Mouse (Mus musculus): ENCODE results near the gene Slc39a11.

The Slc39a11 gene

DNA sequence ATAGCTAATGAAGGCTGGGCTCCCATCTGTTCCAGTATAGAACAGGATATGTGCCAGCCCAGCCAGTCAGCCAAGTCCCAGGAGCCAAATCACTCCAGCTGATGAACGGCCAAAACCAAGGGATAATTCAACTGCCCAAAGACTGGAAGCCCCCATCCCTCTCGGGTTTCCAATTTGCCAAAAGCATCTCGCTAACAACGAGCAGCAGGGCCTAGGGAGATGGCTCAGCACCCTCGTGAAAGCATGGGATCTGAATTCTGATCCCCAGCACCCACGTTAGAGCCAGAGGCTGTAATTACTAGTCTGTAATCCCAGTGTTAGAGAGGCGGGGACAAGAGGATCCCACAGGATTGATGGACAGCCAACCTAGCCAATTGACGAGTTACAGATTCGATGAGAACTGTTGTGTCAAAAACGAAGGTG lies 15.2 kb downstream of the Slc39a11 start:
- intact Hi-C loops (cut with DNase I) = loop anchor here (5.0 kb wide), 1 partner anchor 337 kb away; no protein-coding TSS in a partner anchor

DNA sequence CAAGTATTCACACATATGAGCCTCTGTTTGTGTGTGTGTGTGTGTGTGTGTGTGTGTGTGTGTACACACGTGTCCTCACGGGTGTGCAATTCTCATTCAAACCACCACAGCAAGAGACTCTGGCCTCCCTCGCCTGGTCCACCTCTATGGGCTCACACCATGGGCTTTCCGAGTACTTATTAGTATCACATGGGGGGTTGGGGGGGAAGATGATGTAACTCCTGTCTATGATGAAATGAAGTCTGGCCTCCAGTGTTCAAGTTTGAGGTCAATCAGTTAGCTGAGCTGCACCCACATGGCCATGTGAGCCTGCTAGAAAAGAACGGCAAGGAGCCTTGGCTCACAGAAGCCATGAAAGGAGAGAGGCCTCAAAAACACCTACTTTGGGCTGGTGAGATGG lies 16.5 kb downstream of the Slc39a11 start:
- intact Hi-C loops (cut with DNase I) = loop anchor here (5.0 kb wide), 1 partner anchor 336 kb away; no protein-coding TSS in a partner anchor

DNA sequence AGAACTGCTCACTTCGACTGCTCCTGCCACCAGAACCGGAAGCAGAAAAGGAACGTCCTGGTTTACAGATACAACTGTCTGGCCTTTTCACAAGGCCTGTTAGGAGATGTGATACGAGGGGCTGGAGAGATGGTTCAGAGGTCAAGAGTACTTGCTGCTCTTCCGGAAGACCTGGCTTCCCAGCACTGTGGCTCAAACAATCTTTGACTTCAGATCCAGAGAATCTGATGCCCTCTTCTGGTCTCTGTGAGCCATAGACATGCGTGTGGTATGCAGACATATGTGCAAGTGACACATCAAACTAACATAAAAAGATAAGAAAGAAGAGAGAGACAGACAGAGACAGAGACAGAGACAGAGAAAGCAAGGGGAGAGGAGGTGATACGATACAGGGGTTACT lies 17.6 kb downstream of the Slc39a11 start:
- intact Hi-C loops (cut with DNase I) = loop anchor here (5.0 kb wide), 1 partner anchor 335 kb away; no protein-coding TSS in a partner anchor

DNA sequence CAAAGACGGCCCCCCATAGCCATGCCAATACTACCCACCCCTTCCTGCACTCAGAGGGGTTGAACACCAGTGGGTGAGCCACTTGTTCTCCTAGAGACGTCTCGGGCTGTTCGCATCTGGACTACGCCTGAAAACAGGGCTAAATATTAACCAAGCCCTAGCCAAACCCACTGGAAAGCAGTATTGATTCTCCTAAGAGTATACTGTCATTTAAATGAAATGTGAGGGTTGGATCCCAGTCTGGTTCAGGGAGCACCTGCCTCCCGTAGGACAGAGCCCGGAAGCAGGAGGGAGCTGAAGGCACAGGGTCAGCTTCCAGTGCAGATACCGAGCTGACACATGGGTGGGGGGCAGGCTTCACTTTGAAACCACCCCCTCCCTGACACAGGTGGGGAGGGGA lies 18.0 kb downstream of the Slc39a11 start:
- intact Hi-C loops (cut with DNase I) = loop anchor here (5.0 kb wide), 1 partner anchor 335 kb away; no protein-coding TSS in a partner anchor

DNA sequence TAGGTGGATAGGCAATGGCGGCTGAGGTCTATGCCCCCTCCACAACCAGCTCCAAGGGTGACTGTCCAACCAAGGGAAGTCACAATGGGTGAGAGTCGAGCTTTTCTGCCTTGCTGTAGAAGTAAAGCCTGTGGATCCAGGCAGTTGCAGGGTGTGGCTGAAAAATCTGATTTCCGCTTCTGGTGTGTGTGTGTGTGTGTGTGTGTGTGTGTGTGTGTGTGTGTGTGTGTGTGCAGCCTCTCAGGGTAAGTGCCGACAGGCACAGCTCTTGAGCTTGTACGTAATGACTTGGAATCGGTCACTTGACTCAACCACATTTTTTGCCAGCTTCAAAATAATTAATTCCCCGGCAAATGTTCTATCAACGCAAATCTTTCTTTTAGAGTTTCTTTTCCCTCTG lies 18.6 kb downstream of the Slc39a11 start:
- intact Hi-C loops (cut with DNase I) = loop anchor here (5.0 kb wide), 1 partner anchor 334 kb away; no protein-coding TSS in a partner anchor

DNA sequence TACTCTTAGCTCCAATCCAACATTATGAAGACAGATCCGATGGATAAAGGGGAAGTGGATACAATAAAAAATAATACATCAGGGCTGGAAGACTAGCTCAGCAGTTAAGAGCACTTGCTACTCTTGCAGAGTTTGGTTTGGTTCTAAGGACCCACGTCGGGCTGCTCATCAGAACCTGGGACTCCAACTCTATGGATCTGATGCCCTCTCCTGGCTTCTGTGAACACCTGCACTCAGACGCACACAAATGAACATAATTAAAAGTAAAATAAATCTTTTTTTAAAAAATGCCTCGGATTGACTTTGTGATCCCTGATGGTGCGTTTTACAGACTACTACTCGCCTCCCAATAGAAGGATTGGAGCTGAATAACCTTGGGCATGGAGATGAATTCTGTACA lies 19.2 kb downstream of the Slc39a11 start:
- intact Hi-C loops (cut with DNase I) = loop anchor here (5.0 kb wide), 1 partner anchor 333 kb away; no protein-coding TSS in a partner anchor

DNA sequence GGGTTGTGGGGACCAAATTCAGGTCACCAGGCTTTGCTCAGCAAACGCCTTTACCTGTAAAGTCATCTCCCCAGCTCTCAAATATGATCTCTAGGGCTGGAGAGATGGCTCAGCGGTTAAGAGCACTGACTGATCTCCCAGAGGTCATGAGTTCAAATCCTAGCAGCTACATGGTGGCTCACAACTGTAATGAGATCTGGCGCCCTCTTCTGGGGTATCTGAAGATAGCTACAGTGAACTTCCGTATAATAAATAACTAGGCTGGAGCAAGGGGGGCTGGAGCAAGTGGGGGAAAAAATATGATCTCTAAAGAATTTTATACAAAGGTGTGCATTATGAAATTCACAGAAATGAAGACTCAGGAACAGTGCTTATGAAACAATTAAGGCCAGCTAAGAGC lies 22.1 kb downstream of the Slc39a11 start:
- intact Hi-C loops (cut with DNase I) = no loop called here

DNA sequence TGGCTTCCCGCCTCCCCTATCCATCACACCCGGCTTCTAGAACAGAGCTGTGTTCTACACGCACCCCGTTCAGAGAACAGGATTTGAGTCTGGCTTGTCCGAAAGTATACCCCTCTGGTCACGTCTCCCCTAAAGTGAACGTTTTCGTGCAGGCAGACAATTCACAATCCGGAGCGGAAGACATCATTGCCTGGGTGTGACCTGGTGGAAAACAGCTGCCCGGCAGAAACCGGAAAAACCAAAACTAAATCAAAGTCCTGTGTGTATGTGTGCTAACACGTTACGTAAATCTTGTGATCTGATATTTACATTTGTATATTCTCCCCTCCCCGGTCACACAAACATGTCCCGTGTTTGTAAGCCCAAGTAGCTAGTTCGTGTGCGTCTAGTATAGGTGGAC lies 24.4 kb downstream of the Slc39a11 start:
- intact Hi-C loops (cut with DNase I) = no loop called here

DNA sequence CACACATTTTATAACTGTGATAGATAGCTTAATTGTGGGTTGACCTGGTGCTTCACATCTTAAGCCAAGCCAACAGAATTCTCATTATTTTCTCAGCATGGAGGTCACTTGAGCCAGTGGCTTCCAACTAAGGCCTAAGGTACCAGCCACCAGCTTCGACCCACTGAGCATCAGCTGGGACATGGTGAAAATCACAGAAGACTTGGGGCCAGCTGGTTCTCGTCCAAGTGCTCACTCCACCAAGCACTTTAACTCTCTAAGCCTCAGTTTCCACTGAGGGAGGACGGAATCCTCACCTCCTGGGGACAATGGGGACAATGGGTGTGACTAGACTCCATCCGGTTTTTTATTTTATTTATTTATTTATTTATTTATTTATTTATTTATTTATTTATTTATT lies 27.9 kb downstream of the Slc39a11 start:
- intact Hi-C loops (cut with DNase I) = no loop called here

DNA sequence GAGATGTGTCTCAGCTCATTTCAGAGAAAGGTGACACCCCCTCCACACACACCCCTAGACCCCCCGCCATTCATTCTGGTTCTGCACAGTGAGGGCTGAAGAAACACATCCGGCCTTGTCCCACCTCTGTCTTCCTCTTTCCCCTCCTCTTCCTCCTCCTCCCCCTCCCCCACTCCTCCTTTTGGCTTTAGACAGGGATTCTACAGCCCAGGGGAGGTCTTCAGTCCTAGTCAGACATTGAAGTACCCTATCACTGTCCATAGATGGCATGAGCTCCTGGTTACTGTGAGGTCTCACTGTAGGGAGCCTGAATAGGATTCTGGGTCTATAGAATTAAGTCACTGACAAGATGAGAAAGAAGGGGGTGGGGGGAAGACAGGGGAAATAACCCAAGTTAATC lies 28.9 kb downstream of the Slc39a11 start:
- intact Hi-C loops (cut with DNase I) = no loop called here

DNA sequence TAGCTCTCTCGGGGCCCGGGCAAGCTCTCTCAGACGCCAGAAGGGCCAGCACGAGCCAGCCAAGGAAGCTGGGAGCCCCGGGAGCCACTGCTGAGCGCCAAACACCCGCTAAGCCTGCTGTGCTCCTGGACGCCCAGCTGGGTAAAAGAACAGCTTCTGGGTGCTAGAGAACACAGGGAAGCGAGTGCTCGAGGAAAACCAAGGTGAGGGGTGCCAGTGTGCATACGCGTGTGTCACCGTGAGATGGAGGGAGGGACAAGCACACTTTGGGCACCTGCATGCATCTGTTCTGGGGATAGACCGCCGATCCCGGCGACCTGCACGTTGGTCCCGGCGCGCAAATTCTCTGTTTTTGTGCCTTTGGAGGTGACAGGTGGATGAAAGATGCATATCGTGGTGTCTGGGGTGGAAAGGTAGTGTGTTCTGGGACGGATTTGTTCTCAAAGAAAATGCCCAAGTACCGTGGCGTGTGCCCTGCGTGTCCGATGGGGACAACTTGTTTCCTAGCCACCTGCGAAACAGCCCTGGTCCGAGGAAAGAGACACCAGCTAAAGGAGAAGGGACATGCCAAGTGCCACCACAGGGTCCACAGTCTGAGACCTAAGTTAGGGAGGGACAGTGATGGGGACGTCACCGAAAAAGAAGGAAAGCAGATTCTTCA lies 30.3 kb downstream of the Slc39a11 start:
- intact Hi-C loops (cut with DNase I) = loop anchor here (5.0 kb wide), 3 partner anchors 57 to 442 kb away; no protein-coding TSS in a partner anchor

DNA sequence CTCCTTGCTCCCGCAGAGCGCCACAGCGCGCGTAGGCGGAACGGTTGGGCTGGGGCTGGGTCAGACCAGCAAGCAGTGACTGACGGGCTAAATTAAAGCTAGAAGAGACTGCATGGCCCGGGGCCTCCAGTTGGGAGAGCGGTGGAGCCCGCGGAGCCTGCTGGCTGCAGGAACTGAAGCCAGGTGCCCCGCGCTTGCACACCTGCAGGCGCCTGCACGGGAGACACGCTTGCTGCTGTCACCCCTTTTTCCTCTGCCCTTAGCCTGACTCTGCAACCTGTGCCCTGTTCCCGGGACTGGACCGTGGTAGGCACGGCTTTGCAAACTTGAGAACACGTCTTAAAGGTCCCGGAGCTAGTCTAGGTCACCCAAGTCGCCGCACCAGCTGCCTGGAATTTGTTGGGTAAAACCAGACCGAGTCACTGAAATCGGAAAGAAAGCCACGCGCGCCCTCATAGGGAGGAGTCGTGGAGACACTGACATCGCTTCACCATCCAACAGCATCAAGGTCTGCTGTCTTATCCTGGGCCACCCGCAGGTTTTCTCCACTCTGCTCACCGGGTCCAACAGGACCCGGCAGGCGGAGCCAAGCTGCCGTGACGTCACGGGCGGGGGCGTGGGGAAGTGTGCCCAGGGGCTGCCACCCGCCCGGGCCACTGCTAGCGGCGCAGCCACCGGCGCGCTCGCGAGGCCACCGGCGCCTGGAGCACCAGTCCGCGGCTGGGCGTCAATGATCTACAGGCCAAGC lies 31.0 kb downstream of the Slc39a11 start, which contains the start of gene Sstr2:
Gene Sstr2, plus strand, starts transcription at position 671 of the 748 bp plus-strand sequence.
- intact Hi-C loops (cut with DNase I) = loop anchor here (5.0 kb wide), 3 partner anchors 57 to 442 kb away; no protein-coding TSS in a partner anchor

DNA sequence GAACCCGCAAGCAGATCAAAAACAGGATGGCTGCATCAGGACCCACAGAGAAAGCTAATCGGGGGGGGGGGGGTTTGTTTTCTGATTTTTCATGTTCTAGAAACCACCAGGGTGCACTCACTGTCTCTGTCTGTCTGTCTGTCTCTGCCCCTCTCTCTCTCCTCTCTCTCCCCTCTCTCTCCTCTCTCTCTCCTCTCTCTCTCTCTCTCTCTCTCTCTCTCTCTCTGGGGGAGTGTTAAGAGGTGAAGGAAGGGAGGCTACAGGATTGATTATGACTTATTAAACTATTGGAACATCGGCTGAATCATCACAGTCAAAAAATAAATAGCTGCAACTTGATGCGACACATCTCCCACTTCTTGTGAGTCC lies 31.6 kb downstream of the Slc39a11 start:
- intact Hi-C loops (cut with DNase I) = loop anchor here (5.0 kb wide), 3 partner anchors 56 to 441 kb away; no protein-coding TSS in a partner anchor

DNA sequence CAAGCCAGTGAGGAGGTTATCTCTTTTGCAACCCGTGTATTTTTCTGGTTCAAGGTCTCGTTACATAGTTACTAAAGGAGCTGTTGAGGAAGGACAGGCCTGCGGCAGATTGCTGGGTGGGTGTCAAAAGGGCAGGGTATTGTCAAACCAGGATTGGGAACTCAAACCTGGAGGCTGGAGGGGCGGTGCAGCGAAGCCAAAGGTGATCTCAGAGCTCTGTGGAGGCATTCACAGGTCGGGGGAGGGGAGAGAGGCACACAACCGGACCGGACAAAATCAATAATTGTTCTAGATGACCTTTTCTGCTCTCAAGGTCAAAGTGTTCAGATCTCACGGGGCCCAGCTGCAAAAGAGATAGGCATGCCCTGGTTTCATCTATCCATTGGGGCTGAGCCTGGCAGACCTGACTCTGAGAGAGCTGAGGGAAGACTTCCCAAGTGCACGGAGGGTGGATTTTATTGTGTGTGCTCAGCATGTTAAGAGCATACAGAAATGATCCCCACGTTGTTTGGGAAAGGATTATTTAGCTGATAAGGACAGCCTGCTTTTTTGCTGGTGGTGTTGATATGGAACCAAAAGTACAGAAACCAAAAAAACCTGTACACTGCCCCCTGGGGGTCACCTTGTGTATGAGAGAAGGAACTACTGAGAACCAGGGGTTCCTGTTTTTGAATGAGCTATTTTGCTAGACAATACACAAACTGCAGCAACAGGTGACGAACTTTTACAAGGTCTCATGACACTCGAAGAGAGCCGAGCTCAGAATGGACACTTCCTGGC lies 32.6 kb downstream of the Slc39a11 start:
- intact Hi-C loops (cut with DNase I) = loop anchor here (5.0 kb wide), 3 partner anchors 55 to 440 kb away; no protein-coding TSS in a partner anchor

DNA sequence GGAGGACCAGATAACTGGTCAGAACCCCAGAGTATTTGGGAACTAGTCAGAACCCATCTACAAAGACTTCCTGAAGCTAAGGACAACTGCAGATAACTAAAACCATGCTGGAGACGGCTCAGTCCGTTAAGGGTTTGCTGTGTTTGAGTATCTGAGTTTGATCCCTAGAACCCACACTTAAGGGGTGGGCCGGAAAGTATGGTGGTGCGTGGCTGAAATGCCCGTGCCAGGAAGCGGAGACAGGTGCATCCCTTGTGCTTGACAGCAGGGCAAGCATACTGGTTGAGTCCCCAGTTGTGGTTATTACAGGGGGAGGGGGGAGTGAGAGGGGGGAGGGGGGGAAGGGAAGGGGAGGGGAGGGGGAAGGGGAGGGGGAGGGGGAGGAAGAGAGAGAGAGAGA lies 35.4 kb downstream of the Slc39a11 start:
- intact Hi-C loops (cut with DNase I) = loop anchor here (5.0 kb wide), 1 partner anchor 117 kb away; no protein-coding TSS in a partner anchor

DNA sequence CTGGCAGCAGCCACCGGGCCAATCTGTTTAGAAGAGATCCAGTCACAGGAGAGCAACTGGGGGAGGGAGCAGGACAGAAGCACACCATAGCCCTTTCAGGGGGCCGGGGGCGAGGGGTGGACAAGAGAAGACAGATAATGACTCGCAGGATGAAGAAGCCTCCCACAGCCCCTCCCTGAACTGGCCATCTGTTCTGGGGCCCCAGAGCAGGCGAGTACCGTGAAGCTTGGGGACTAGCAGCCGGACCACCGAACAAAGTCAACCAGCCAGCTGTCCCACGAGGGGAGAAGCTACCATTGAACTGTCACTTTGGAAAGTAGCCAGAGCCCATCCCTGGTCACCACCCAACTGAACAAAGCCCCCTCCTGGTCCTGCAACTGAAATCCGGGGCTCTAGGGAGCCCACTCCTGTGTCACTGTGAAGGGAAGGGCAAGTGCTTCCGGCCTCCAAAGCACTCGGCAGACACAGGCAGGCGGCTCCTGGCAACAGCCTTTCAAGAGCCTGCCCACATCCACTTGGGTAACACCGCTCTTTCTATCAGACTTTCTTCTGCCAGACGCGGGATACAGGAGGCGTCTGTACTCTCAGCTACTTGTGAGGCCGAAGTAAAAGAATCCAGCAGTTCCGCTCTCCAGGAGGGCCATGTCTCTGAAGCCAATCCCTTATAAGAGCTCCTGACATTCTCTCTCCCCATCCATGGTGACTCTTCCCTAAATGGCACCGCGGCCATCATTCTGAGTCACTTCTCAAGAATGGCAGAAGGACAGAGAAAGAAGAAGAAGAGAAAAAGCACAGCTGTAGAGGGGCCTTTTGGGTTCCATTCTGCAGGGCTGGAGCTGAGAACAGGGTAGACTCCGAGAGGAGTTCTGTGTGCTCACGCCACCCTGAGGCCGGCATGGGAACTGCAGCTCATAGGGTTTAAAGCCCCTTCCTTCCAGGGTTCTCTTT lies 37.9 kb downstream of the Slc39a11 start:
- intact Hi-C loops (cut with DNase I) = loop anchor here (5.0 kb wide), 1 partner anchor 115 kb away; no protein-coding TSS in a partner anchor

DNA sequence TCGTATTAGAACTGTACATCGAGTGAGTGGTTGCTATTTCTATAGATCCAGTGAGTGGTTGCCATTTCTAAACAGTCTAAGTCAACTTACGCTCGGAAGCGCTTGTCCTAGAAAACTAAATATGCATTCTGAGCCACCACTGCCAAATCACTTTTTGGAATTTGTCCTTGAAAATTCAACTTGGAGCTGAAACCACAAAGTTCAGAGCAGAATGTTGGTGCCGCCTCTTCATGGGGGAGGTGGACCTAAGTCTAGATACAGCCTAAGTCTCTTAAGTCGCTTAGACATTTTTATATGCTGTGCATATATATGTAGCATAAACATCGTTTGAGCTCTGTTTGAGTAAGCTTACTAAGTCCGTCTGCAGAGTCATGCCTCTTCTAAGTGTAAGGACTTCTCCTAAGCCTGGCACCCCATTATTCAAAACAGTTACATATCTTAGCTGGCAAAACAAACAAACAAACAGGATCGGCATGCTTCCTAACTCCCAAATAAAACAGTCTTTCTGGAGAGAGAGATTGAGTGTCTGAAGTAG lies 38.7 kb downstream of the Slc39a11 start:
- intact Hi-C loops (cut with DNase I) = loop anchor here (5.0 kb wide), 1 partner anchor 114 kb away; no protein-coding TSS in a partner anchor

DNA sequence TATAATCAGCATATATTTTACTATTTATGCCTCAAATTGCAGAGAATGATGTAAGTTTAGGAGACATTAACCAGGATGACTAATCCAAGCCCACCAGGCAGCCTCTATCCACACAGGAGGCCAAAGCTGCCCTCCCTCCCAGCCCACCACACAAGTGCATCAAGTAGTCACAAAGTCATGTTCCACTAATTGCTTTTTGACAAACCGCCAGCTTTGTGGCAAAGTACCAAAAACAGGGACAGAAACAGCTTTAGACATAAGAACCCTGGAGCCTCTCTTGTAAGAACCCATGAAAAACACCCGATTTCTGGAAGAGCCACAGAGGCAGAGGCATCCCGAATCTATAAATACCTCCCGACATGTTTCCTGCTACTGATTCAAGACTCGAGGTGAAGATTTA lies 39.6 kb downstream of the Slc39a11 start:
- intact Hi-C loops (cut with DNase I) = loop anchor here (5.0 kb wide), 1 partner anchor 113 kb away; no protein-coding TSS in a partner anchor

DNA sequence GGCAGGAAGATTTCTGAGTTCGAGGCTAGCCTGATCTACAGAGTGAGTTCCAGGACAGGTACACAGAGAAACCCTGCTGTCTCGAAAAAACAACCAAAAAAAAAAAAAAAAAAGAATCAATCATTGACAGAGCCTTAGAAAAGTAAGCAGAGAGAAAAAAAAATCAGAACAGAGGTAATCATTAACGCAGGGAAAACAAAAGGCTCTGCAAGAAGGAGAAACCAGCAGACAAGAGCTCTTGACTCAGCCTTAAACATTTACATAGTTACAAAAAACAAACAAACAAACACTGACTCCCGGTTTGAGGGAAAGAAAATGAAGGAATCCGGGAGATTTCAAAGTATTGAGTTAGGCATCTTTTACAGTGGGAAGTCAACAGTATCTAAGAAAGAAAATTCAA lies 40.3 kb downstream of the Slc39a11 start:
- intact Hi-C loops (cut with DNase I) = no loop called here

DNA sequence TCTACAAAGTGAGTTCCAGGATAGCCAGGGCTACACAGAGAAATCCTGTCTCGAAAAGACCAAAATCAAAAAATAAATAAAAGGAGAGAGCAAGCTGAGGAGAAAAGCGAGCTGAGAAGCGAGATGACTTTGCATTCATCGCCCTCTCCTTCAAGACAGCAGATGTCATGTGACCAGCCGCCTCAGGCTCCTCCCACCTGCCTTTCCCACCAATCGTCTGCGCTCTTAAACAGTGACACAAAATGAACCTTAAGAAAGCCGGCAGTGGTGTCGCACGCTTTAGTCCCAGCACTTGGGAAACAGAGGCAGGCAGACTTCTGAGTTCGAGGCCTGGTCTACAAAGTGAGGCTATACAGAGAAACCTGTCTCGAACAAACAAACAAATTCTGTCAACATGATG lies 42.3 kb downstream of the Slc39a11 start:
- intact Hi-C loops (cut with DNase I) = no loop called here

Data from adrenal gland (tissue).